Mouse (Mus musculus): Measurements from ENCODE around the gene Tmtc1.

Gene Tmtc1

GRCm38 (mm10) chr6:148227542-148227941 is 216.6 kb downstream of the Tmtc1 start:
- no peak for DNase-seq

- DNase-seq = no peak
Measured at GRCm38 (mm10) chr6:148222686-148223085, 221.5 kb downstream of the Tmtc1 start.

GRCm38 (mm10) chr6:148218235-148219076 is 225.7 kb downstream of the Tmtc1 start:
- DNase-seq = no peak

GRCm38 (mm10) chr6:148216752-148217151 is 227.4 kb downstream of the Tmtc1 start:
- DNase-seq = no peak

GRCm38 (mm10) chr6:148214765-148215164 is 229.4 kb downstream of the Tmtc1 start:
- peak; percentile 46 for DNase-seq

GRCm38 (mm10) chr6:148211897-148212680 is 232.1 kb downstream of the Tmtc1 start, which contains the start of gene Ergic2:
Gene Ergic2 (minus strand): TSS chr6:148212374.
- DNase-seq = peak; percentile 99

- DNase-seq = no peak
Measured at GRCm38 (mm10) chr6:148211391-148211876, 232.8 kb downstream of the Tmtc1 start.

GRCm38 (mm10) chr6:148207522-148207921 is 236.7 kb downstream of the Tmtc1 start:
- DNase-seq = no peak

- DNase-seq = no peak
Measured at GRCm38 (mm10) chr6:148205134-148205533, 239.1 kb downstream of the Tmtc1 start.

- DNase-seq = no peak
Measured at GRCm38 (mm10) chr6:148199729-148200128, 244.5 kb downstream of the Tmtc1 start.

- DNase-seq = no peak
Measured at GRCm38 (mm10) chr6:148199177-148199576, 245.0 kb downstream of the Tmtc1 start.

- no peak for DNase-seq
Measured at GRCm38 (mm10) chr6:148193972-148194701, 250.1 kb downstream of the Tmtc1 start.

GRCm38 (mm10) chr6:148185694-148186093 is 258.5 kb downstream of the Tmtc1 start:
- no peak for DNase-seq

Measured in cerebellum, adult 9-10 months (tissue).